Mouse (Mus musculus): ENCODE measurements around the gene App.

The App gene

DNA sequence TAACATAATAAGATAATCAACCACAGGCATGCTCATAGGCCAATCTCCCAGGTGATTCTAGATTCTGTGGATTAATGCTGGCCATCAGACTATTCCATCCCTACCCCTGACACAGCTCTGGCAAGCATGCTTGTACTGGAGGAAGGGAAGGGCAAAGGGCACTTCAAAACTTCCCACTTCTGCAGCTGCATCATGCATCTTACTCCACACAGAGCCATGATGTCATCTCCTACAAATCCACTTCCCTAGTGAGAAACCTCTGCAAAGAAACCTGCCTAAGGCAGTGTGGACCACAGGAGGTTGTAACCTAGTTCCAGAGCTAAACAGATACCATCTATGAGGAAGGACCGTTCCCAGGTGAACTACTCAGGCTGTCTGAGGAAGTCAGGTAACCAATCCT lies 89.4 kb downstream of the App start:
- DNase-seq (ENCODE audit: low read depth, low spot score) = no peak

GRCm38 (mm10) chr16:85075330-85075729 lies 98.2 kb downstream of the App start:
- DNase-seq (ENCODE audit: low read depth, low spot score) = no peak

DNA sequence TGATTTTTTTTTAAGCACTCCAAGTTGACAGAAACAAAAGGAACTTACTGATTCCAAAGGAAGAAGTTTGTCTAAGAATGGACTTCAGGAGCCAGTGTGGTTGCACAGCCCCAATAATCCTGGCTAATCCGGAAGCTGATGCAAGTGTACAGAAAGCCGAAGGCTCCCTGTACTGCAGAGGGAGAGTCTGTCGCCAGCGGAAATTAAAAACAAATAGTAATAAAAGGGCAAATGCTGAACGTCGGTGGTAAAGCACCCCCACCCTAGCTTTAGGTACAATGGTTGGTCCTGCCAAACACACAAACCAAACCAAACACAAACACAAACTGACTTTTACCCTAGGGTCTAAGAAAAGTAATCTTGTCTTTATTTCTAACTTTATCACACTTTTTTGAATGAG lies 98.7 kb downstream of the App start:
- no peak for DNase-seq (ENCODE audit: low read depth, low spot score)

DNA sequence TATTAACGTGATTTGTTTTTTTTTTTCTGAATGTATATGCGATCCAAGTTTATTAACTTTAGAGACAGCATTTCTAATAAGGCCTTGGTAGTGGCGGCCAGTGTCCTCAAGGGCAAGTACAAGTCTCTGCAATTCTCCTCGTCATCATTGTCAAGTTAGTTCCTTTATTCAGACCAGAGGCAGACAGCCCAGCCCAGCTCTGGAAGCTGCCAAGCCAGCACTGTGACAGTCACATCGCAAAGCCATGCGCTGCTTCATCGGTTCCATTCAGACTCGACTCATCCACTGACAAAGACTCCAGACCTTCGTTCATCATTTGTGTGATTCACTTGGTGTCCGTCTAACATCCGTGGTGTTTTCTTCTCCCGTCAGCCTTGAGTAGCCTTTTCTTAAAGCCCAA lies 100.9 kb downstream of the App start:
- no peak for DNase-seq (ENCODE audit: low read depth, low spot score)

- no peak for DNase-seq (ENCODE audit: low read depth, low spot score)
These were observed 101.8 kb downstream of the App start for GRCm38 (mm10) chr16:85071791-85072190.

DNA sequence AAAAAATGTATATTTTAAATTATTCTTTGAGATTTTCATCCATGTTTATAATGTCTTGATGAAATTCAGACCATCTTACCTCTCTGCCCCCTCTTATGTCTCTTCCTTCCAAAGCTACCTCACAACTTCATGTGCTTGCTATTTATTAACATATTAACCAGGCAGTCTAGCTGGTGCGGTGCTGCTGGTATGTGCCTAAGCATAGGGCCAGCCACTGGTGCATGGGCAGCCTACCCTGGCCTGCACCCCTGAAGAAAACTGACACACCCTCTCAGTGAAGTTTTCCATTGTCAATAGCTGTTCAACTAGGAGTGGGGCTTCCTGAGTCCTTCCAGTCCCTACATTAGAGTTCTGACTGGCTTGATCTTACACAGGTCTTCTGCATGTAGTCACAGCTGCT lies 102.3 kb downstream of the App start:
- no peak for DNase-seq (ENCODE audit: low read depth, low spot score)

DNA sequence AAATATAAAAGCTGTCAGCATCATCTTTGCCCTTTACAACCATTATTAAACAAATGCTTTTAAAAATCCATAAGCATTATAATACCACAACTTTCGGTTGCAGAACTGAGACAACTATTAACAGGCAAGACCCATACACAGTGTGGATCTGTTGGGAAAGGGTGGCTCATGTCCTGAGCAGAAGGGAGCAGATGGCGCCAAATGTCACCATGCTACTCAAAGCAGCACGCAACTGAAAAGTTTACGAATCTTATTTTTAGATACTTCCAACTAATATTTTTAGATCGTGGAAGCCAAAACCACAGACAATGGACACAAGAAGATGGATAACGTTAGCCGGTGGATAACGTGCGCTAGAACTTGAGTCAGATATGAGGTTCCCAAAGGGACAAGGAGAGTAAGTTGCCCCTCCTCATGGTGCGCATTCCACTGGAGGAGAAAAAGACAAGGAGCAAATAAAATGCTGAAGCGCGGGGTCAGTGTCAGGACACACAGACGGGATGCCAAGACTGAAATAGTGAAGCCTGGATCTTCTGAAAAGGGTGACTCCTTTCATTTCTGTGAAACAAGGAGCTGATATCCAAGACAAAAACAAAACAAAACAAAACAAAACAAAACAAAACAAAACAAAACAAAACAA lies 106.2 kb downstream of the App start:
- no peak for DNase-seq (ENCODE audit: low read depth, low spot score)

DNA sequence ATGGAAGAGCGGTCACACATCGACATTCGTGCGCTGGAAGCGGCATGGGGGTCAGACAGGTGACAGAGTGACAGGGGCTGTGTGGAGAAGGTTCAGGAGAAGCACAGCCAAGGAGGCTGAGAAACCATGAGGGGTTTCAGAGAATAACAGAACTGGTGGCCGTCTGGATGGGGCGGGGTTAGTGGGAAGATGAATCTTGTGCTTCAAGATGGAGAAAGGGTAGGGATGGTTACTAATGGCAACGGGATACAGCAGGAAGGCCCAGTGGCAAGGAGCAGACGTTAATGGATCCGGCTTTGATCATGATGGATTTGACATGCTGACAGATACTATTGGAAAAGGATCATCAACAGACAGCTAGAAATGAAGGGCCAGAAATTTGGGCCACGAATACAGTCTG lies 107.3 kb downstream of the App start:
- DNase-seq (ENCODE audit: low read depth, low spot score) = no peak

DNA sequence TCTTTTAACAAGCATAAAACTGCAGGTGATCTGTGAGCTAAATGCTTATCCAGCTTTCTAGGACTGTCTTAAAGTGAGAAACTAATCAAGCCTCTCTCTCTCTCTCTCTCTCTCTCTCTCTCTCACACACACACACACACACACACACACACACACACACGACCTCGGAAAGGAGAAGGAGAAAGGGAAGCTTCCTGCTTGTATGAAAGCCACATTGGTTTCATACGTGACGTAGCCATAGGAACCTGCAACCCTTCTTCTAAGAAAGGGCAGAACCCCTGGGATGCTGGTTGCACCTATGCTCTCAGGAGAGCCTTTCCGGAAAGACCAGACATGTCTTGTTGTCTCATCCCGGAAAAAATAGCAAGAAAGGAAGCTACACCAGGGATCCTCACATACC lies 108.8 kb downstream of the App start:
- no peak for DNase-seq (ENCODE audit: low read depth, low spot score)

DNA sequence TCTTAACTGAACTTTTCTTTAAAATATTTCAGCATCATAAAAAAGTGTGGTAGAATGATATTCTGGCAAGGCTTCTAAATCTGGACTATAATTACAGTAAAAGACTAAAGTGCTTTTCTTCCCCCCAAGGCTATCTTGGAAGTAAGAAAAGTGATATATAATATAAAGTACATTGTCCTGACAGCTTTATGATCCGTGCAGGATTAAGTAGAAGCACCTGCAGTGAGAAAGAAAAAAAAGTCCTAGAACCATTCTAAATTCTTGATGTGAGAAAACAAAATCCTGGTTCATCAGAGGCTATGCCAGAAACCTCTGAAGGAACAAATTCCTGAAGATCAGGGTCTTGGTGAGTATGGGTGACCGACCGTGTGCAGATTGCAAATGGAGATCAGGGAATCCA lies 110.8 kb downstream of the App start:
- DNase-seq (ENCODE audit: low read depth, low spot score) = no peak

- no peak for DNase-seq (ENCODE audit: low read depth, low spot score)
These were observed 111.8 kb downstream of the App start for GRCm38 (mm10) chr16:85061725-85062124.

- no peak for DNase-seq (ENCODE audit: low read depth, low spot score)
These were observed 115.4 kb downstream of the App start for GRCm38 (mm10) chr16:85058138-85058537.

- DNase-seq (ENCODE audit: low read depth, low spot score) = no peak
These were observed 117.4 kb downstream of the App start for GRCm38 (mm10) chr16:85056212-85056611.

DNA sequence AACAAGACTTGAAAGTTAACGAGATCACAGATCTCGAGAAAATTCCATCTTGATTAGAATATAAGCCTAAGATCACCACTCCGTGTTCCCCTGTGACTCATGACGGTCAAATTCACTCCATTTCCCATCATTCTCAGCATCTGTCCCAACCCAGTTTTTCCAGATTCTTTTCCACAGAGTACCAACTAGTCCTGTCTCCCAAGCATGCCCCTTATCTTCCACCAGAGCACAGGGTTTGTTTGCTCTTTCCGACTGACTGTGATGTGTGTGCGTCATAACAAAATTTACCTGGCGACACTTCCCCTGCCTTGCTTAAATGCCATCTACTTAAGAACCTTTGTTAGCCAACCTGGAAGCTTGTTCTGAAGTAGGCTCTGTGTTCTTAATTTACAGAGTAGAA lies 119.6 kb downstream of the App start:
- DNase-seq (ENCODE audit: low read depth, low spot score) = no peak

- DNase-seq (ENCODE audit: low read depth, low spot score) = no peak
These were observed 126.3 kb downstream of the App start for GRCm38 (mm10) chr16:85047310-85047709.

DNA sequence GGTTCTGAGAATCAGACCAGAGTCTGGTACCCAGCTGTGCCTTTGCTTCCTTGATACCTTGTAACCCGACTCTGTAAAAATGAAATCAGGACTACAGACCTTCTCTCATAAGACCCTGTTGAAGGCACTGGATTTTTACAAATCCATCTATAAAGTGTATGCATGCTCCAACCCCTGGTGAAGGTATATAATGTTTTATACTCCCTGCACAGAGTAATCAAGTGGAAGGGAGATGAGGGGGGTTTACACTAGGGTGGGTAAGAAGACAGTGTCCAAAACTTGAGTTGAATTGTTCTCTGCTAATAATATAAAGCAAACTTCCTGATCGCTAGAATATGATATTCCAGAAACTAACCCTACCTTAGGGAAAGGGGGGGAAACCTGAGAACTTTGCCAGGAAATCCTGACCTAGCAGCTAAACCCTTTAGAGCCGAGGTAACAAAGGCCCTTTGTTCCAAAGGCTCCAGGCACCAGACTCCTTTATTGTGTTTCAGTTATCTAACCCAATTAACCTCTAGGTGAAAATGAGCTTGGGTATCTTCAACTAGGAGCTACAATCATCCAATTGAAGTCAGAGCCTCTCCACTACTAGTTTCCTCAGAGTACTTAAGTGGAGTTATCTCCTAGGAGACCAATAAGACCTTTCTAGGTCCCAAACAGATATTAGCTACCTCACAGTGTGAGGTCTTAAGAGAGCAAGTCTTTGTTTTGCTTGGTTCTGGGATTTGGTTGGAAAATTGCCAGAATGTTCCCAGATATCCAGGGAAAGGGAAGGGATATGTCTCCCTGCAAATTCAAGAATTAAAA lies 132.2 kb downstream of the App start:
- DNase-seq (ENCODE audit: low read depth, low spot score) = no peak

GRCm38 (mm10) chr16:85038731-85039130 lies 134.8 kb downstream of the App start:
- no peak for DNase-seq (ENCODE audit: low read depth, low spot score)

DNA sequence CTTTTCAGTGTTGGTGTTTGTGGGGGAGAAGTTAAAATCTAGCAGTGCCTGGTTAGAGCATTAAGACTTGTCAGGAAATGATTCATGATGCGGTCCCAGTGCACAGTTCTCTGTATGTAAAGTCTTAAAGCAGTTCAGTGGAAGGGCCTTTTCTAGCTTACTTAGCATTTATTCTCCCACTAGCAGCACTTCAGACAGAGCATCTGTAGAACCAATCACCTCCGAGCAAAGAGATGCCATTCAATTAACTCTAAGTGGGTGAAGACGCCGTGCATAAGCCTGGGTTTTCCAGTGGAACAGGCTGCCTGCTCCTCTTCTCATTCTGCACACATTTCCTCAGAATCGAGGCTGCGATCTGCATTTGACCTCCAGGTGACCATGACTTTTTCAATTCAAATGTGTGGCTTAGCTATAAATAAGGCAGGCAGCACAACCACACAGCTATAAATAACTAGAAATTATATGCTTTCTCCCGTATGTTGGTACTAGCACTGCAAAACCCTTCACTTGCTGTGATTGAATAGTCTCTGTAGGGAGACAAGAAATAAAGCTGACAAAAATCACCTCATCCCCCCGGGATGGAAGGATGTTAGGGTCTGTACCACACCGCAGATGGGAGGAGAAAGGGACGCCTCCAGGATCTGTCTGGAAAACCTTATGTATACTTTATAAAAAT lies 135.5 kb downstream of the App start:
- no peak for DNase-seq (ENCODE audit: low read depth, low spot score)

DNA sequence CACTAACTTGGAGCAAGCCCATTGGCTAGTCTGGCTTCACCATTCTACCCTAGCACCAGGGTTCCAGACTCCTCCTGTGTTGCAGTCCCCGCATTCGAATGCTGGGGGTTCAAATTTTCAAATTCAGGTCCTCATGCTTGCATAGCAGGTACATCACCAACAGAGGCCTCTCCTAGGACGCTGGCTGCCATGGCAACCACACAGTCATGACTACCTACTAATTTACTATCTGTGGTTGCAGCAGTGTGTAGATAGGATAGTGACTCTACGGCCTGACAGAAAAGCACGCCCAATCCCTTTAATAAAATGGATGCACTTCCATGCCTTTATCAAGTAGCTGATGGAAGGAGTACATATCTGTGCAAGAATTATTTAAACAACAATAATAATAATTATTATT lies 137.8 kb downstream of the App start:
- no peak for DNase-seq (ENCODE audit: low read depth, low spot score)

GRCm38 (mm10) chr16:85033747-85034146 lies 139.8 kb downstream of the App start:
- no peak for DNase-seq (ENCODE audit: low read depth, low spot score)

- no peak for DNase-seq (ENCODE audit: low read depth, low spot score)
These were observed 142.8 kb downstream of the App start for GRCm38 (mm10) chr16:85030810-85031209.

DNA sequence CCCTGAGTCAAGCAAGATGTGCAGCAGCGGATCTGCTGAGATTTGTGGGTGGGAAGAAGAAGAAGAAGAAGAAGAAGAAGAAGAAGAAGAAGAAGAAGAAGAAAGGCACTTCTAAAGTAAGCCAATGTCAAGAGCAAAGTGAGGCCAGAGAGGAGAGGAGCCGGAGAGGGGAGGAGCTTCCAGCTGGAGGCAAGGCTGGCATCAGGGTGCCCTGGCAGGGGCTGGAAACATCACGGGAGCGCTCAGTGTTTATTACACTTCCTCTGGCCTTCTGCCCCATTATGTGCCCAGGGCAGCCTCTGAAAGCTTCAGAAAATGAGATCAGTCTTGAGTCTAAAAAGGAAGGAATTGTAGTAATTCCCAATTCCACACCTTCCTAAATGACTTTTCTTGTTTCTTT lies 145.2 kb downstream of the App start:
- DNase-seq (ENCODE audit: low read depth, low spot score) = no peak

DNA sequence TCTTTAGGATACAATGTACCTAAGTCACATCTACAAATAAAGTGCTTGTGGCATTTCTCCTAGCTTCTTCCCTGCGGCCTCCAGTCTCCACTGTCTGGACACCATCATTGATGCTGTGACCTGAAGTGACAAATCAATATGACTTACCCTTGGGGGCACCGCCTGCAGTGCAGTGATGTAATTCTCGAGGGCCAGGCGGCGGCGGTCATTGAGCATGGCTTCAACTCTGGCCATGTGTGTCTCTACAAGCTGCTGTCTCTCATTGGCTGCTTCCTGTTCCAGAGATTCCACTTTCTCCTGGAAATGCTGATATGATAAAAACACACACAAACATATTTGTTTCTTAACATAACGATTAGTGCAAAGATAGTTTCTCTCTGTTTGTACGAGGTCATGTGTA lies 148.9 kb downstream of the App start:
- no peak for DNase-seq (ENCODE audit: low read depth, low spot score)

Measured in c-Kit-negative CD71-positive TER-119-positive erythroid progenitor cells, embryonic 14.5 days (primary cell).